8 mouse cellular contexts compared by ENCODE assay signal in the genomic region with DNA sequence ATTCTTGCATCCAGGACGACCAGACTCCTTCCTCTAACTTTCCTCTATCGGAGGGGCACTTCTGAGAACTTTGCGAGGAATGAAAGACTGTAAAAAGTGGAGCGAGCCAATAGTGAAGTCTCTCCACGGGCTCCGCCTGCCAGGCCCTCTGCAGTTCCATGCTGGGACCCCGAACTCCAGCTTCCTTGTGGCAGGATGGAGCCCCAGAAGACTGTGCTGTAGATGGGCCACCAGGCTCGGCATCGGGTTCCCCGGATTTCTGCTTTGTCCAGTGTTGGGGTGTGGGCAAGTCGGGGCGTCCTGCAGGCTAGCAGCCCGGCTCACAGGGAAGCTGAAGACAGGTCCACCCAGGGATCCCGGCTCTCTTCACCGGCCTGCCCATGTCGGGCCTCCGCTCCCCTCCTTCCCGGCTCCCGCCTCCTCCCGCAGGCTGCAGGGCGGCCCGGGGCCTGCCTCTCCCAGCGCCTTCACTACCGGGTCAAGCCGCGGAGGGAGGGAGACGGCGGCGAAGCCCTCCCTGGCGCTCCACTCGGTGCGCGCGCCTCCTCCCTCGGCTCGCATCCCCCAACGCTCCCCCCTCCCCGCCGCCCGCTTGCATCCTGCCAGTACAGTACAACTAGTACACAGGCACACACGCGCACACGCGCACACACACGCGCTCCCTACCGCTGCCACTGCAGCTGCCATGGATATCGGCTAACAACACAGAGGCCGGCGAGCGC. TPM values are rescaled to one million over a fixed set of nuclear protein-coding genes. Genes with fewer than 3 reads are reported as not detected.
DNase-seq lines count a peak whose midpoint lies in the region; ATAC-seq and TF ChIP-seq lines count a peak whose summit lies in the region.

No protein-coding gene starts in this region.

- DNase-seq in adrenal gland, adult 18-20 months (ENCODE audit: low spot score in 2 of 2): peak; percentile 65 to 68
- DNase-seq in gastrocnemius, adult 8-10 months (ENCODE audit: low spot score in 2 of 2): peak; percentile 43 to 52
- peak; percentile 77 for DNase-seq in left cerebral cortex, adult 11 months (ENCODE audit: low spot score)
- DNase-seq in lung, postnatal 10 days: peak; percentile 81
- DNase-seq in right cerebral cortex, adult 2 months (ENCODE audit: low spot score in 2 of 2): peak; percentile 76 to 86
- DNase-seq in natural killer cell, adult 2 months (ENCODE audit: low spot score in 2 of 2): no peak

- ATAC-seq in hindbrain, embryonic 15.5 days (ENCODE audit: low FRiP score, low read depth): peak; percentile 98

- H3K27me3 ChIP-seq in hindbrain, embryonic 15.5 days: no peaks in the 10 kb centered on the region

- H3K4me2 ChIP-seq in hindbrain, embryonic 15.5 days: peak overlapping the region; percentile 87

- TF ChIP-seq POLR2A in cortical plate, adult 2 months (IDR thresholded peaks at IDR 0.05; ENCODE audit: extremely low read depth, insufficient read depth, low read length): 0 out of 2 replicates have a peak, but pooled peaks have one; percentile 23

- no peaks in the 10 kb centered on the region for H3K9me3 ChIP-seq in hindbrain, embryonic 15.5 days

- H3K36me3 ChIP-seq in hindbrain, embryonic 15.5 days: no peaks in the 10 kb centered on the region

- under 1% methylated on average over 46 of the region's 51 CpGs for WGBS in hindbrain, embryonic 15.5 days

- H3K27ac ChIP-seq in cortical plate, adult 2 months (ENCODE audit: insufficient read depth, low read length): peak overlapping the region; percentile 45; the same call in 1 of the 2 replicates
- peak overlapping the region; percentile 85 for H3K27ac ChIP-seq in hindbrain, embryonic 15.5 days (replicated peaks)

- H3K4me3 ChIP-seq in cortical plate, adult 2 months (ENCODE audit: insufficient read depth, low read length): peak overlapping the region; percentile 87
- H3K4me3 ChIP-seq in hindbrain, embryonic 15.5 days: peak overlapping the region; percentile 85

- TF ChIP-seq CTCF in cortical plate, adult 2 months (IDR thresholded peaks at IDR 0.05; ENCODE audit: extremely low read depth, insufficient read depth, low read length): no peak

- peak overlapping the region; percentile 77 for H3K9ac ChIP-seq in hindbrain, embryonic 15.5 days

- H3K4me1 ChIP-seq in cortical plate, adult 2 months (ENCODE audit: control insufficient read depth, insufficient read depth, low read length): no peaks in the 10 kb centered on the region
- peaks cover 19% of the 10 kb centered on the region for H3K4me1 ChIP-seq in hindbrain, embryonic 15.5 days (replicated peaks)

RNA-seq across cellular contexts. Expression of gene Magi2, which starts 0.5 kb away (rescaled TPM):
- 10 to 100 TPM in 1 of 2 experiments, 1 to 10 TPM in 1; 7.2 to 11.8 TPM for total RNA-seq in adrenal gland, adult 18-20 months (2021)
- 52.3 and 52.8 TPM in 2 replicates for polyA plus RNA-seq in cortical plate, adult 2 months (2012; rRNA removed)
- 1 to 10 TPM in 1 of 4 experiments, under 1 TPM in 3; 0.70 to 1.4 (median 0.88) TPM for total RNA-seq in gastrocnemius, adult 8-10 months (2022)
- 25.5 and 28.4 TPM in 2 replicates for polyA plus RNA-seq in hindbrain, embryonic 15.5 days (2015; fragmentation: Nextera tagmentation; extraction: Ambion mirVana)

Comparison
In these comparisons a context has a peak if more than half of its experiments do, and no peak if none do; other contexts are left out.
1. DNase-seq: peak in adrenal gland, adult 18-20 months (2 of 2), gastrocnemius, adult 8-10 months (2 of 2), left cerebral cortex, adult 11 months (single experiment), lung, postnatal 10 days (single experiment) and right cerebral cortex, adult 2 months (2 of 2); none in natural killer cell, adult 2 months (0 of 2).